Mouse (Mus musculus): Measurements from ENCODE around the gene Efcab14. TPM values are rescaled to one million over a fixed set of nuclear protein-coding genes. Genes with fewer than 3 reads are reported as not detected.

The Efcab14 gene
- total RNA-seq, 2 experiments from 2014 or later, result 53.6 to 56.3 TPM

Other genes with a start within 250 kb of the Efcab14 start
- not detected for gene Cyp4a14, start 241.6 kb upstream of the Efcab14 start, total RNA-seq (2021)
- gene Cyp4a10, start 219.5 kb upstream of the Efcab14 start, total RNA-seq (2021), result not detected
- not detected for gene Cyp4a31, start 174.1 kb upstream of the Efcab14 start, total RNA-seq (2021)
- gene Cyp4a32, start 136.8 kb upstream of the Efcab14 start, total RNA-seq (2021), result not detected
- 1 to 10 TPM; 1.2 to 1.3 TPM for gene Cyp4b1, start 90.0 kb upstream of the Efcab14 start, total RNA-seq (2021)
- not detected for gene Tex38, start 43.3 kb downstream of the Efcab14 start, total RNA-seq (2021)
- 10 to 100 TPM; 65.5 to 66.4 TPM for gene Atpaf1, start 47.1 kb downstream of the Efcab14 start, total RNA-seq (2021)
- gene Mob3c, start 90.3 kb downstream of the Efcab14 start, total RNA-seq (2021), result 1 to 10 TPM; 4.0 to 6.5 TPM
- gene Mknk1, start 101.5 kb downstream of the Efcab14 start, total RNA-seq (2021), result 10 to 100 TPM; 40.4 to 45.2 TPM
- gene Kncn, start 146.7 kb downstream of the Efcab14 start, total RNA-seq (2021), result under 1 TPM in 1 of 2 experiments, not detected in 1; 0.30 TPM
- gene 6430628N08Rik, start 152.9 kb downstream of the Efcab14 start, total RNA-seq (2021), result under 1 TPM in 1 of 2 experiments, not detected in 1; 0.20 TPM
- gene Dmbx1, start 202.2 kb downstream of the Efcab14 start, total RNA-seq (2021), result not detected

Data from layer of hippocampus, adult 18-20 months (tissue).